Mouse (Mus musculus) hindbrain, embryonic 13.5 days (tissue): Measurements from ENCODE around the gene Fbn1. TPM values are rescaled to one million over a fixed set of nuclear protein-coding genes. Genes with fewer than 3 reads are reported as not detected.

Source experiments
- ATAC-seq: fragments of 200-750 bp; cut with Nextera tagmentation; 2 replicates; pipeline ENCODE4 v1.8.0; 2017; ENCODE audit warnings: moderate TSS enrichment; ENCODE audit not compliant: low FRiP score
- H3K27ac ChIP-seq: fragments of 300-500 bp; sonication (generic); 2 replicates; pipeline ENCODE4 v1.5.1; 2015; ENCODE audit warnings: inconsistent platforms, mild to moderate bottlenecking, moderate library complexity
- H3K27me3 ChIP-seq: fragments of 300-500 bp; sonication (generic); 2 replicates; pipeline ENCODE4 v1.6.1; 2015; ENCODE audit warnings: mild to moderate bottlenecking, inconsistent platforms
- H3K36me3 ChIP-seq: fragments of 300-500 bp; sonication (generic); 2 replicates; pipeline ENCODE4 v1.6.1; 2015; ENCODE audit warnings: mild to moderate bottlenecking, inconsistent platforms
- H3K4me1 ChIP-seq: fragments of 300-500 bp; sonication (generic); replicated peaks from 2 replicates; pipeline ENCODE4 v1.6.1; 2015; ENCODE audit warnings: inconsistent platforms
- H3K4me2 ChIP-seq: fragments of 300-500 bp; sonication (generic); 2 replicates; pipeline ENCODE4 v1.6.1; 2015; ENCODE audit warnings: inconsistent platforms, mild to moderate bottlenecking, moderate library complexity
- H3K4me3 ChIP-seq: fragments of 300-500 bp; sonication (generic); 2 replicates; pipeline ENCODE4 v1.5.1; 2015; ENCODE audit warnings: mild to moderate bottlenecking, inconsistent platforms
- H3K9ac ChIP-seq: fragments of 300-500 bp; sonication (generic); 2 replicates; pipeline ENCODE4 v1.6.1; 2015; ENCODE audit warnings: mild to moderate bottlenecking, inconsistent platforms
- H3K9me3 ChIP-seq: fragments of 300-500 bp; sonication (generic); 2 replicates; pipeline ENCODE4 v1.6.1; 2016; ENCODE audit warnings: inconsistent platforms
- WGBS: fragments of 180-500 bp; shearing (Covaris S2); methylation state at CpG from one replicate; pipeline ENCODE4 v1.1.7; 2015; 5-methylcytosine and 5-hydroxymethylcytosine counted together
- polyA plus RNA-seq: library from polyadenylated mRNA; unstranded; fragments of >200 nt; fragmentation: Nextera tagmentation; extraction: Ambion mirVana; gene quantifications from 2 replicates; pipeline ENCODE4 v1.2.1, GENCODE M21; 2015

The Fbn1 gene
- polyA plus RNA-seq, 1 experiment from 2014 or later: 2.7 TPM

DNA sequence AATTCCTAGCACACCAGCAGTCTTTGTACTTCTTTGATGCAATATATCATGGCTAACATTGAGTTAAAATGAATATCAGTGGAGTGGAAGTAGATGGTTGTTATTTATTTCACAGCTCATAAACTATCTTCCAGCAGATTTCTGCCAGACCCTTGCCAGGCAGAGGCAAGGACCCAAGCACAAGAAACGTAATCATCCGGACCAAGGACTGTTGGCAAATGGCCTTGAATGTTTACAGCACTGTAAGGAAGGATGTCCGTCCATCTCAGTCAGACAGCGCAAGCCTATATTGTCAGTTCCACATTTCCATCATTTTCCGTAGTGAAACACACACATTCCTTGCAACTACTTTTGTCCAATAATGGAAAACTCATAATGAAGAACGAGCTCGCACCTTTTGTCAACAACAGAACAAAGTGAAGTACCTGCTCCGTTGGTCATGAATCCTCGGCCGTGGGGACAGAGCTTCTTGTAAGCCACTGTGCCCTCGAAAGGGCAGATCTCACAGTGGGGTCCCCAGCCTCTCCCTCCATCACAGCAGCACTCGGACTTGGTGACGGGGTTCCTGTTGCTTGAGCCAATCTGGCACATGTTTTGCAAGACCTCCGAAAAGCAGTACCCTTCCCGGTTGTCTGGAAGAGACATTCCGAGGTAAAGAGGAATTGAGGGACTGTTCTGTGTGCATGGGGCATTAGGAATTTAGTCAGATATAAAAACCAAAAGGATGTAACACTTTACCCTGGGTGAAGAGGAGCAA lies 193.4 kb downstream of the Fbn1 start:
- no peak overlapping the region for H3K4me2 ChIP-seq
- 90% methylated on average over 16 of the region's 16 CpGs for WGBS
- H3K9me3 ChIP-seq: no peaks in the 10 kb centered on the region
- no peaks in the 10 kb centered on the region for H3K4me1 ChIP-seq
- no peaks in the 10 kb centered on the region for H3K27me3 ChIP-seq
- no peak overlapping the region for H3K9ac ChIP-seq
- no peak overlapping the region for H3K27ac ChIP-seq
- no peak for ATAC-seq
- peaks cover 43% of the 10 kb centered on the region for H3K36me3 ChIP-seq
- no peak overlapping the region for H3K4me3 ChIP-seq

DNA sequence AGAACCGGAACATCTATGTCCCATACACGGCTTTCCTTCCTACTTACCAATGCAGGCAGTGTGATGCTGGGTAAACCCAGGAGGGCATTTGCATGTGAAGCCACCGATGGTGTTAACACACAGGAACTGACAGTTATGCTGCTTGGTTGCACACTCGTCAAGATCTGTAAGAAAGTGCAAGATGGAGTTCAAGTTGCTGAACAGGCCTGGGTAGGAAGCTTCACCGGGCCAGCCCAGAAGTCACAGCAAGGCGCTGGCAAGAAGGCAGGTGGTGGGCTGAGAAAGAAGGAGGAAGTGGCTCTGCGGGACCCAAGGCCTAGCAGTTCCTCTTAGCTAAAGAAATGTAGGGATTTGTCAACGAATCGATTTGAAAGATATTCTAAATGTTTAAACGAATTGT lies 198.1 kb downstream of the Fbn1 start:
- Histone ChIP-seq H3K36me3 (peaks cover 35% of the 10 kb centered on the region), H3K9me3 (no peaks in the 10 kb centered on the region), H3K4me1 (no peaks in the 10 kb centered on the region), H3K4me2 (no peak overlapping the region), H3K4me3 (no peak overlapping the region), H3K27ac (no peak overlapping the region), H3K9ac (no peak overlapping the region), H3K27me3 (no peaks in the 10 kb centered on the region)
- no peak for ATAC-seq
- 88% methylated on average over 10 of the region's 10 CpGs for WGBS

DNA sequence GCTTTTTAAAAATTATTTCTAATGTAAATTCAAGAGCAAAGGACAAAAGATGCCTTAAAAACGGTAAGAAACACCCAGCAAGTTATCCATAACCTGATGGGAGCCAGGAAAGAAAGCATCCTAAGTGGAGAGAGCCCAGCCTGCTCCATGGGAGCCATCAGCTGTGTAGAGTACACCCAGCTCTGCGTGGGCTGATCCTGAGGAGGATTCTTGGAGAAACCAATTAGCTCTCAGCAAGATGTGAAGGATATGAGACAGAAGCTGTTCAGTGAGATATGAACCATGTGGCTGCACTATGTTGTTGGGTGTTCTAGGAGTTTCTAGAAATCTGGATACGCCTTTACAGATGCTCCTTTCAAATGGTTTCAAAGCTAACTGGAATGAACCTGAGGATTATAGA lies 202.1 kb downstream of the Fbn1 start:
- WGBS: 90% methylated on average over 3 of the region's 3 CpGs
- no peak overlapping the region for H3K4me2 ChIP-seq
- no peak overlapping the region for H3K4me3 ChIP-seq
- H3K9me3 ChIP-seq: no peaks in the 10 kb centered on the region
- no peak for ATAC-seq
- H3K27me3 ChIP-seq: no peaks in the 10 kb centered on the region
- no peak overlapping the region for H3K27ac ChIP-seq
- peaks cover 33% of the 10 kb centered on the region for H3K36me3 ChIP-seq
- no peaks in the 10 kb centered on the region for H3K4me1 ChIP-seq
- no peak overlapping the region for H3K9ac ChIP-seq

DNA sequence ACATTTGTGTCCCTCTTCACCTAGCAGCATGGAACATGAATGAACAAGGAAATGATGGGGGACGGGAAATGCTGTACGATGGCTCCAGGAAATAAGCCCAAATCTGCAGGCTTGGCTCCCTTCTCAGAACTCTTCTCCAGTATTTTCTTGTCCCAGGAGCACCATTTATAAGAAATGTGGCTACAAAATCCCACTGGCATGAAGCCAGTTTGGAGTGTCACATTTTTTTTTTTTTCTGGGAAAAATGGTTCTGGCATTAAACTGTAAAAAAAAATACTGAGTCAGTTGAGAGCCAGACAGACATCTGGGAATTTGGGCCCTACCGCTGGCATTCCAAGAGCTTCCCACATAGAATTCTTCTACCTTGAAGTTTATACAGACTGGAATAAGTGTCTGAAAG lies 203.0 kb downstream of the Fbn1 start:
- Histone ChIP-seq H3K4me2 (no peak overlapping the region), H3K9ac (no peak overlapping the region), H3K9me3 (no peaks in the 10 kb centered on the region), H3K4me1 (no peaks in the 10 kb centered on the region), H3K27me3 (no peaks in the 10 kb centered on the region), H3K36me3 (peaks cover 32% of the 10 kb centered on the region), H3K27ac (no peak overlapping the region), H3K4me3 (no peak overlapping the region)
- WGBS: 92% methylated on average over 3 of the region's 3 CpGs
- no peak for ATAC-seq

DNA sequence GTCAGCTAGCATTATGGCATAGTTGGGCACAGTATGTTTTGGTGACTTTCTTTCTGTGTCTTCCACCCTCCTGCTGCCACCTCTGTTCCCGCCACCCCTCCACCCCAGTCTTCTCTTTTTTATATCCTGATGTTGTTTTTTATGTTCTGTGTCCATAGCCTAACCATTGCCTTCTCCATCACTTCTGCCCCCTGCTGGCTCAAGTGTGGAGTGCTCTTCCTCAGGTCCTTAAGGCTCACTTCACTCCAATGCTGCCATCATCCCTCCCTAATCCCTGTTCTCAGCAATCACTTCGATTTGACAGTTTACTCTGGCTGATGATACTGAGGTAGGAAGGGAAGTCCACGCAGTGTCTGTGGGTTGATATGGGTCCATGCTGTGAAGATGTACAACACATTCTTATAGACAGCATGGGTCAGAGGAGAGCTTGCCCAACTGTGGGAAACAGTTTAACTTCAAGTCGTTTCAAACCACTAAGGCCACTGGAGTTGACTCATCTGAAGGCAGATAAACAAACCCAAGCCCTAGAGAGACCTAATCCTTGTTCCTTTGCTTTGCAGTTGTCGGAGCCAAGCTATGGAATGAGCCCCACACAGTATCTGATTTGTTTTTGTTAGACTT lies 203.9 kb downstream of the Fbn1 start:
- no peak for ATAC-seq
- Histone ChIP-seq H3K4me2 (no peak overlapping the region), H3K36me3 (peaks cover 23% of the 10 kb centered on the region), H3K27ac (no peak overlapping the region), H3K9me3 (no peaks in the 10 kb centered on the region), H3K4me1 (no peaks in the 10 kb centered on the region), H3K9ac (no peak overlapping the region), H3K27me3 (no peaks in the 10 kb centered on the region), H3K4me3 (no peak overlapping the region)
- 85% methylated on average over 5 of the region's 5 CpGs for WGBS

DNA sequence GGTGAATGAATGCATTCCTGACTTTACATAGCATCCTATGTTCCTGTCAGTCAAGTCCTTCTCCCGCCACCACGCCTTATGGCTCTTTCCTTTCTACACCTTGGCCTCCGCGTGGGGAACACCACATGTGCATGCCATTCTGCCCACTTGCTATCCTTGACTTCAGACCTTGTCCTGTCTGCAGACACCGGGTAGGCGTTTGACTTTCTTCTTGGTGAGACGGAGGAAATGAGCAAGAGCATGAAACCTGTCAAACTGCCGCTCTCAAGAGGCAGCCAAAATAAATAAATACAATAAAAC lies 205.2 kb downstream of the Fbn1 start:
- H3K36me3 ChIP-seq: peaks cover 18% of the 10 kb centered on the region
- 83% methylated on average over 8 of the region's 8 CpGs for WGBS

DNA sequence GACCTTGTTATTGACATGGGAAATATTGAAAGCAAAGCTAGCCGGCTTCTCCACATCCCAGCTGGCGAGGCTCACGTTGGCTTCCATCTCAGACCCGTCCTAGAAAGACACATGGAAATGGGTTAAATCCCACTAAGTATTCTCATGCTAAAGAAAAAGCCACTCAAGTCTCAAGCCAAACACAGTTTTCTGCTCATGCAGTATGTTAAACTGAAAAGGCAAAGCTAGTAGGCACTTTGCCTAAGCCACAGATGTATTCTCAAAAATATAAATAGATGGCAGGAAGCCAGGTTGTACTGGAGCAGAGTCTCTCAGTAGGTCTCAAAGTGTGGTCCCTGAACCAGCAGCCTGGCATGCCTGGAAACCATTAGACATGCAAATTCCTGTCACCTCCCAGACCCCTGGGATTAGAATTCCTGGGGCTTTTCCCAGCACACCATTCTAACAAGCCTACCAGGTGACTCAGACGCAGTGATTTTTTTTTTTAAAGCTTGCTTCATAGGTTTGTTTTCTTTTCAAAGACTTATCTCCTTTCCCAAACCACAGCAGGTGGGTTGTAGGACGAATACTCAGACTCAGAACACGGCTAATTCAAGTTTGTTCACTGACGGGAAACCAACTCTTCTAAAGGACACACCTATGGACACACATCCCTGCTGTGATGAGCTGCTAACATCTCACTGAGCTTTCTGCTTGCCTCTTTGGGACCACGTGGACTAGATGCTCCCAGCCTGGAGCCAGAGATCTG lies 205.7 kb downstream of the Fbn1 start:
- Histone ChIP-seq H3K4me2 (no peak overlapping the region), H3K36me3 (peaks cover 17% of the 10 kb centered on the region), H3K4me3 (no peak overlapping the region), H3K27me3 (no peaks in the 10 kb centered on the region), H3K9ac (no peak overlapping the region), H3K27ac (no peak overlapping the region), H3K4me1 (no peaks in the 10 kb centered on the region), H3K9me3 (no peaks in the 10 kb centered on the region)
- WGBS: 62% methylated on average over 9 of the region's 9 CpGs
- no peak for ATAC-seq

More for the DNA sequence above, 205.2 kb downstream of the Fbn1 start:
- Histone ChIP-seq H3K27me3 (no peaks in the 10 kb centered on the region), H3K9ac (no peak overlapping the region), H3K4me3 (no peak overlapping the region), H3K9me3 (no peaks in the 10 kb centered on the region), H3K4me2 (no peak overlapping the region), H3K4me1 (no peaks in the 10 kb centered on the region), H3K27ac (no peak overlapping the region)
- no peak for ATAC-seq

DNA sequence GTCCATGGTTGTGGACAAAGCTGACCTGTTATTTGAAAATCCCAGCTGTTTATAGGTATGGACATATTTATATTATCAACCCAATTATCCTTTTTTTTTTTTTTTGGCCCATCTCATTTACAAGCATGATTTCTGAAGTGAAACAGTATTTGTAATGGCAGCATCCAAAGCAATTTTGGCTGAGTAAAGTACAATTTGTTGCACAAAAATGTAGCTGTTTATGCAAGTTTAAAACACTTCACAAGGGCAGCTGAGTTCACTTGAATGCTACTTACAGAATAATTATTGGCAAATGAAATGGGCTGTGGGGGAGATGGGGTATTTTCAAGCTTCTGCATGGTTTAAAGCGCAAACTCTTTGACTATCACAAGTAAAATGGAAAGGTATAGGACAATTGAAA lies 209.0 kb downstream of the Fbn1 start:
- Histone ChIP-seq H3K9me3 (no peaks in the 10 kb centered on the region), H3K36me3 (peaks cover 13% of the 10 kb centered on the region), H3K4me3 (no peak overlapping the region), H3K27ac (no peak overlapping the region), H3K27me3 (no peaks in the 10 kb centered on the region), H3K9ac (no peak overlapping the region), H3K4me1 (no peaks in the 10 kb centered on the region), H3K4me2 (no peak overlapping the region)
- WGBS: 96% methylated on average over 1 of the region's 1 CpGs
- ATAC-seq: no peak

DNA sequence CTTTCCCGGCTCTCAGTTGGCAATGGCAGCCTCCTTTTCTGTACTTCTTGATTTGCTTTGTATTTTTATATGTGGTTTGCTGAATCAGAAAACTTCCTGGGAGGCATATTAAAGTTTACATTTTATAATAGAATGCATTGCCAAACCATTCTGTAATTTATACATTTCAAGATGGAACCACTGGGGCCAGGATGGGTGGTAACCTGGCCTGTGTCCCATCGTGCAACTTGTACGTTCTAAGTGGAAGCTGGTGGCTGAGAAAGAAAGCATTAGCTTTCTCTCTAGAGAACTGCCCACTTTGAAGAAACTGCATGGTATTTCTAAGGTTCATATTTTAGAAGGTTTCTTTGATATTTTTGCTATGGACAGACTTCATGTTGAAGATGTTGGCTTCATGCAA lies 212.3 kb downstream of the Fbn1 start:
- H3K9me3 ChIP-seq: no peaks in the 10 kb centered on the region
- peaks cover 3% of the 10 kb centered on the region; the same call in 1 of the 2 replicates for H3K4me1 ChIP-seq
- H3K4me3 ChIP-seq: no peak overlapping the region
- ATAC-seq: no peak
- H3K27ac ChIP-seq: no peak overlapping the region
- 92% methylated on average over 3 of the region's 3 CpGs for WGBS
- no peak overlapping the region for H3K9ac ChIP-seq
- H3K36me3 ChIP-seq: no peaks in the 10 kb centered on the region
- H3K27me3 ChIP-seq: no peaks in the 10 kb centered on the region
- H3K4me2 ChIP-seq: no peak overlapping the region

DNA sequence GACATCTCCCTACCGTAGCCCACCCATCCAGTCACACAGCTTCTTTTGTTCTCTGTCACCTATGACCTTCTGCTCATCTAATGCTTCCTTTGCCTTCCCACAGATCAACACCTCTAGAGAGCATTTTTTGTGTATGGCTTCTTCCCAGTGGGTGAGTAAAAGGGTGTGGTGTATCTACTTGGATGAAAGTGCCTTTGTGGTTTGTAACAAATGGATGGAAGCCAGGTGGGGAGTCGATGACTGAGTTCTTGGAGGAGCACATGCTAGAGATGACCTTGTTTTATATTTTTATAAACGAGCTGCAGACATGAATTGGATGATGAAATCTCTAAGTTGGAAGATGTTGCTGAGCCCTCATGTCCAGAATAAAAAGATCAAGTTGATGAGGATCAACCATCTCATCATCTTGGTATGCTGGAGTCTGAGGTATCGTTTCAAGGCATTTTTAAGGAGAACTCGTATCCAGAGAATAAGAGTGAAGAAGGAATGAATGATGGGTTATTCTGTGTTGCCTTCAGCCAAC lies 213.8 kb downstream of the Fbn1 start:
- Histone ChIP-seq H3K27ac (no peak overlapping the region), H3K9me3 (no peaks in the 10 kb centered on the region), H3K9ac (no peak overlapping the region), H3K36me3 (no peaks in the 10 kb centered on the region), H3K4me1 (peaks cover 3% of the 10 kb centered on the region; the same call in 1 of the 2 replicates), H3K4me2 (no peak overlapping the region), H3K4me3 (no peak overlapping the region), H3K27me3 (no peaks in the 10 kb centered on the region)
- WGBS: 82% methylated on average over 5 of the region's 5 CpGs
- ATAC-seq: no peak

DNA sequence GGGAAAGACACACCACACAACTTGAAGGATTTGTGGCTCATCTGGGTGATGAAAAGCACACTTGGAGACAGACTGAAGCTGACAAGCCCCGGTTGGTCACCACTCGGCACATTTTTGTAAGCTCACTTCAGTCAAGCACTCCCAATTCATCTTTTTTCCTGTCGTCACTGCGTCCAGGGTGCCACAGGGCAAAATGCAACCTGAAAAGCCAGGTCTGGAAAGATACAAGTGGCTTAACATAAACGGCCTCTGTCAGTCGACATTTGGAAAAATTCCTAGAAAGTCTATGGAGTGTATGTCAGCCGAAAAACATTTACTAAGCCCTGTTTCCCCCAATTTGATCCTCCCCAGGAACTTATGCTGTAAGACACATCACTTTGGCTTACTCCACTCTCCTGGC lies 215.2 kb downstream of the Fbn1 start:
- Histone ChIP-seq H3K4me2 (no peak overlapping the region), H3K9me3 (no peaks in the 10 kb centered on the region), H3K36me3 (no peaks in the 10 kb centered on the region), H3K4me1 (peaks cover 3% of the 10 kb centered on the region; the same call in 1 of the 2 replicates), H3K27ac (no peak overlapping the region), H3K9ac (no peak overlapping the region), H3K4me3 (no peak overlapping the region), H3K27me3 (no peaks in the 10 kb centered on the region)
- ATAC-seq: no peak
- 88% methylated on average over 7 of the region's 7 CpGs for WGBS

DNA sequence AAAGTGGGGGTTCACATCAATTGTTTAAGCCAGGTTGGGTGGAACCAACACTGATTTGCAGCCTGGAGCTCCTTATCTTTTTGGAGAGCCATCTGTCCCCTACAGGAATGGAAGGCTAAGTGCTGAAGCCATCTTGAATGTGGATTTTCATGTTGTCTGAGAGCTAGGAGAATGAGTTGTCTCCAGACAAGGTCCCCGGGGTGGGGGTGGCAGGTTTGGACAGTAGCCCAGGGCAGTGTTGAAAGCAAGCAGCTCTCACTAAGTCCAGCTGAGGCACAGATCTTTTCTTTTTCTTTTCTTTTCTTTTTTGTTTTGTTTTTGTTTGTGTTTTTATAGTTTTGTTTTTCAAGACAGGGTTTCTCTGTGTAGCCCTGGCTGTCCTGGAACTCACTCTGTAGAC lies 216.7 kb downstream of the Fbn1 start:
- no peak overlapping the region for H3K4me3 ChIP-seq
- H3K9ac ChIP-seq: no peak overlapping the region
- H3K27ac ChIP-seq: no peak overlapping the region
- no peak overlapping the region for H3K4me2 ChIP-seq
- H3K4me1 ChIP-seq: peaks cover 3% of the 10 kb centered on the region; the same call in 1 of the 2 replicates
- ATAC-seq: no peak
- no peaks in the 10 kb centered on the region for H3K27me3 ChIP-seq
- WGBS: 97% methylated on average over 1 of the region's 1 CpGs
- H3K36me3 ChIP-seq: no peaks in the 10 kb centered on the region
- H3K9me3 ChIP-seq: no peaks in the 10 kb centered on the region
